Mouse (Mus musculus): Measurements from ENCODE around the gene Ncbp3. TPM values are rescaled to one million over a fixed set of nuclear protein-coding genes. Genes with fewer than 3 reads are reported as not detected.

Ncbp3 gene
- 9.6 and 10.4 TPM in 2 replicates for total RNA-seq (2012; rRNA removed)

DNA sequence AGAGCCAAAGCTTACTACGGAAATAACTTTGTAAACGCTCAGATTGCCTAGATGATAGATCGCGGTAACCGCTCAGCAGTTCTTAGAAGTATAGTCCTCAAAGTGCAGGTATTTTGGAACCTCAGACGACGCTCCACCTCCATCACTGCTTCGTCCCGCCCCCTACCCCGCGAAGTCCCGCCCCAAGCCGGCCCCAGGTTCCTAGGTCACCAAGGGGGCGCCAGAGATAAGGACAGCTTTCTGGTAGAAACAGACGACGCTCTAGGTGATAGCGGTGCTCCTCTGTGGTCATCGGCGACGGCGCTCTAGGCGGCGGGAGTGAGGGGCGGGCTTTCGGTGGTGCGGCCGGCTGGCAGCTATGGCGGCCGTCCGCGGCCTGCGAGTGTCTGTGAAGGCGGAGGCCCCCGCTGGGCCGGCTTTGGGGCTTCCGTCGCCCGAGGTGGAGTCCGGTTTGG lies at the start of gene Ncbp3:
Gene Ncbp3 (plus strand): TSS at position 242 of the 455 bp plus-strand sequence.
- no peak for TF ChIP-seq CHD2 (IDR thresholded peaks at IDR 0.05; ENCODE audit: low read depth, low read length)
- TF ChIP-seq HCFC1 (IDR thresholded peaks at IDR 0.05; ENCODE audit: borderline replicate concordance, insufficient read depth, low read length): peak; percentile 81
- TF ChIP-seq ZNF384 (IDR thresholded peaks at IDR 0.05; ENCODE audit: low read depth, low read length): no peak
- no peak for TF ChIP-seq ZC3H11A (IDR thresholded peaks at IDR 0.05; ENCODE audit: borderline replicate concordance, low read depth, low read length)
- no peak for TF ChIP-seq MAFK (IDR thresholded peaks at IDR 0.05; ENCODE audit: insufficient read depth, low read depth, low read length)
- in situ Hi-C loops (cut with MboI; ENCODE audit: low sequenced_read_pairs in 2 of 2, unreplicated experiment in 2 of 2): no loop called here
- DNase-seq (ENCODE audit: low read depth, low spot score): peak; percentile 95
- peaks cover 7 to 12% of the 10 kb centered on the region in 2 experiments; a peak in 2 of 4 replicates for H3K4me1 ChIP-seq (ENCODE audit: control insufficient read depth in 2 of 2, insufficient read depth in 2 of 2, low read length in 2 of 2, poor library complexity in 1 of 2)
- peak within 1 kb of the TSS; percentile 87 to 95 for H3K4me3 ChIP-seq (ENCODE audit: insufficient read depth in 1 of 2, low read depth in 1 of 2, low read length in 2 of 2, poor library complexity in 1 of 2, severe bottlenecking in 1 of 2)
- H3K9ac ChIP-seq (ENCODE audit: insufficient read depth, low read depth, low read length, poor library complexity, severe bottlenecking): peak within 1 kb of the TSS; percentile 98
- H3K36me3 ChIP-seq (ENCODE audit: control insufficient read depth, insufficient read depth, low read length, poor library complexity, severe bottlenecking): peaks cover 4% of the 10 kb centered on the region; the same call in 1 of the 2 replicates
- H3K9me3 ChIP-seq (ENCODE audit: control insufficient read depth, insufficient read depth, low read depth, low read length): no peaks in the 10 kb centered on the region
- peak within 1 kb of the TSS; percentile 34; the same call in 1 of the 2 replicates for H3K27ac ChIP-seq (ENCODE audit: insufficient read depth, low read depth, low read length, poor library complexity, severe bottlenecking)

DNA sequence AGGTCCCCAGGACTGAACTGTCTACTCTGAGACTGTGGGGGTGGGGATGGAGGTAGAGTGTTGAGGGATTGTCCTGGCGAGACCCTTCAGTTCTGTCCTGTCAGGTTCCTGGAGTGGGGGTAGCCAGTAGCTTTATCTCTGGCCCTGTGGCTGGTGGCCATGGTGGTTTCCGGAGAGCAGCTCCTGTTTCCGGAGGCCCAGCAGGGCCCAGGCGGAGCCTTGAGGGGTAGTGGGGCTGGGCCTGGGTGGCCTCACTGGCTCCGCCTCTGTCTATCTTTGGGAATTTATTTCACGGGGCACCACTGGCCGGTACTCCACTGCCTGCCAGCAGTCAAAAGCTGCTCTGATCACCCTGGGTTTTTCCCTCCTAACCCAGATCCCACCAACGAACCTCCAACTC lies 48.8 kb upstream of the Ncbp3 start, which contains the start of gene P2rx1:
Gene P2rx1 (plus strand): TSS at position 333 of the 400 bp plus-strand sequence.
- no peak for TF ChIP-seq HCFC1 (IDR thresholded peaks at IDR 0.05; ENCODE audit: borderline replicate concordance, insufficient read depth, low read length)
- TF ChIP-seq ZNF384 (IDR thresholded peaks at IDR 0.05; ENCODE audit: low read depth, low read length): no peak
- TF ChIP-seq ZC3H11A (IDR thresholded peaks at IDR 0.05; ENCODE audit: borderline replicate concordance, low read depth, low read length): no peak
- no peak for TF ChIP-seq CHD2 (IDR thresholded peaks at IDR 0.05; ENCODE audit: low read depth, low read length)
- TF ChIP-seq MAFK (IDR thresholded peaks at IDR 0.05; ENCODE audit: insufficient read depth, low read depth, low read length): no peak
- H3K9me3 ChIP-seq (ENCODE audit: control insufficient read depth, insufficient read depth, low read depth, low read length): no peaks in the 10 kb centered on the region
- no peaks in the 10 kb centered on the region for H3K36me3 ChIP-seq (ENCODE audit: control insufficient read depth, insufficient read depth, low read length, poor library complexity, severe bottlenecking)
- peak within 1 kb of the TSS in 1 of 2 experiments; percentile 20; a peak in 1 of 4 replicates for H3K4me3 ChIP-seq (ENCODE audit: insufficient read depth in 1 of 2, low read depth in 1 of 2, low read length in 2 of 2, poor library complexity in 1 of 2, severe bottlenecking in 1 of 2)
- in situ Hi-C loops (cut with MboI; ENCODE audit: low sequenced_read_pairs in 2 of 2, unreplicated experiment in 2 of 2): no loop called here
- no peak within 1 kb of the TSS for H3K9ac ChIP-seq (ENCODE audit: insufficient read depth, low read depth, low read length, poor library complexity, severe bottlenecking)
- peaks cover 0 to 5% of the 10 kb centered on the region in 2 experiments; a peak in 1 of 4 replicates for H3K4me1 ChIP-seq (ENCODE audit: control insufficient read depth in 2 of 2, insufficient read depth in 2 of 2, low read length in 2 of 2, poor library complexity in 1 of 2)
- no peak for DNase-seq (ENCODE audit: low read depth, low spot score)
- no peak within 1 kb of the TSS for H3K27ac ChIP-seq (ENCODE audit: insufficient read depth, low read depth, low read length, poor library complexity, severe bottlenecking)

DNA sequence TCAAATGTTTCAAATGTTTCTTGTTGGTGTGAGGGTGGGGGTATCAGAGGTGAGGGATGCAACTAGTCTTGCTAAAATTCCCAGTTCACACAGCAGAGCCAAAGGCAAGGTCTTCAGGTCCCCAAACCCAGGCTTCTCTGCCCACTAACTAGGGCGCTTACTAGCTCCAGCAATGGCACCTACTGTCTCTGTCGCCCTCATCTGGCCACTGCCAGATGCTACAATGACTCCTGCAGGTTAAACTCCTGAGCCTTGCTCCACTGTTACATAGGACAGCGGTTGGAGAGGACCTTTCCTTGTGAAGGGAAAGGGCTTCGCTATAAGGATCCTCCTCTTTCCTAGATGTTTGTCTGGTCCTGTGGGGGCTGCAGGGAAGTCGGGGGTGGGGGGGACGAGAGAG lies 46.6 kb upstream of the Ncbp3 start:
- no peak for TF ChIP-seq HCFC1 (IDR thresholded peaks at IDR 0.05; ENCODE audit: borderline replicate concordance, insufficient read depth, low read length)
- TF ChIP-seq ZC3H11A (IDR thresholded peaks at IDR 0.05; ENCODE audit: borderline replicate concordance, low read depth, low read length): peak; percentile 96
- in situ Hi-C loops (cut with MboI; ENCODE audit: low sequenced_read_pairs in 2 of 2, unreplicated experiment in 2 of 2): no loop called here

DNA sequence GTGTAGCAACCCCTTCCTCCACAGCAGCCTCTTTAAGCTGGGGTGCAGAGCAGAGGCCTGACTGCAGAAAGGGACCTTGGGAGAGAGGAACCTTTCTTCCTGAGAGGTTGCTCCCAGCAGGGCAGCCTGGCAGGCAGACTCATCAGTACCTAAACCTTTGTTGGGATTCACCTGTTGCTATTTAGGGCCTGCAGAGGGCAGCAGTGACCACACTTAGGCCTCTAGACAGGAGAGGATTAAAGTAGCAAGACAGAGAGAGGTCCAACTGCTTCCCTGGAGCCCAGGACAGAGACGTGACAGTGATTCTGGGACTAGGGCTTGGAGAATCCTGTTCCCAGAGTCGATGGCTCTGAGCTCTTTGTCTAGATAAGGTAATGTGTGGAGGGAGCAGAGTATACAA lies 41.2 kb upstream of the Ncbp3 start:
- H3K27ac ChIP-seq (ENCODE audit: insufficient read depth, low read depth, low read length, poor library complexity, severe bottlenecking): no peak overlapping the region
- no peaks in the 10 kb centered on the region for H3K9me3 ChIP-seq (ENCODE audit: control insufficient read depth, insufficient read depth, low read depth, low read length)
- no peaks in the 10 kb centered on the region for H3K36me3 ChIP-seq (ENCODE audit: control insufficient read depth, insufficient read depth, low read length, poor library complexity, severe bottlenecking)
- 0 out of 2 replicates have a peak, but pooled peaks have one; percentile 23 for TF ChIP-seq HCFC1 (IDR thresholded peaks at IDR 0.05; ENCODE audit: borderline replicate concordance, insufficient read depth, low read length)
- TF ChIP-seq MAFK (IDR thresholded peaks at IDR 0.05; ENCODE audit: insufficient read depth, low read depth, low read length): no peak
- no peak for TF ChIP-seq ZNF384 (IDR thresholded peaks at IDR 0.05; ENCODE audit: low read depth, low read length)
- TF ChIP-seq ZC3H11A (IDR thresholded peaks at IDR 0.05; ENCODE audit: borderline replicate concordance, low read depth, low read length): peak; percentile 72
- no peaks in the 10 kb centered on the region for H3K4me1 ChIP-seq (ENCODE audit: control insufficient read depth in 2 of 2, insufficient read depth in 2 of 2, low read length in 2 of 2, poor library complexity in 1 of 2)
- H3K9ac ChIP-seq (ENCODE audit: insufficient read depth, low read depth, low read length, poor library complexity, severe bottlenecking): no peak overlapping the region
- H3K4me3 ChIP-seq (ENCODE audit: insufficient read depth in 1 of 2, low read depth in 1 of 2, low read length in 2 of 2, poor library complexity in 1 of 2, severe bottlenecking in 1 of 2): no peak overlapping the region
- peak; percentile 75 for DNase-seq (ENCODE audit: low read depth, low spot score)
- in situ Hi-C loops (cut with MboI; ENCODE audit: low sequenced_read_pairs in 2 of 2, unreplicated experiment in 2 of 2): no loop called here

More for the DNA sequence above, 46.6 kb upstream of the Ncbp3 start:
- H3K9ac ChIP-seq (ENCODE audit: insufficient read depth, low read depth, low read length, poor library complexity, severe bottlenecking): no peak overlapping the region
- no peak overlapping the region for H3K27ac ChIP-seq (ENCODE audit: insufficient read depth, low read depth, low read length, poor library complexity, severe bottlenecking)
- peaks cover 0 to 5% of the 10 kb centered on the region in 2 experiments; a peak in 1 of 4 replicates for H3K4me1 ChIP-seq (ENCODE audit: control insufficient read depth in 2 of 2, insufficient read depth in 2 of 2, low read length in 2 of 2, poor library complexity in 1 of 2)
- no peaks in the 10 kb centered on the region for H3K36me3 ChIP-seq (ENCODE audit: control insufficient read depth, insufficient read depth, low read length, poor library complexity, severe bottlenecking)
- peak; percentile 51 for DNase-seq (ENCODE audit: low read depth, low spot score)
- no peak overlapping the region for H3K4me3 ChIP-seq (ENCODE audit: insufficient read depth in 1 of 2, low read depth in 1 of 2, low read length in 2 of 2, poor library complexity in 1 of 2, severe bottlenecking in 1 of 2)
- no peaks in the 10 kb centered on the region for H3K9me3 ChIP-seq (ENCODE audit: control insufficient read depth, insufficient read depth, low read depth, low read length)

Data from ES-E14 (cell line).